Mouse (Mus musculus) CD8-positive naive resting alpha-beta T cell, adult 2 months (primary cell): ENCODE measurements around the gene Krtap4-6.
"Not testable (repeated sequence)": the region's sequence is repeated elsewhere in the genome, so short reads cannot be mapped to it uniquely, and the experiment has no call there.

Experiments
- DNase-seq, 2 experiments: peaks; one replicate each; pipeline ENCODE4 v3.0.0; 2022; ENCODE audit warnings: low read depth in 2 of 2, low spot score in 2 of 2

Gene Krtap4-6

DNA sequence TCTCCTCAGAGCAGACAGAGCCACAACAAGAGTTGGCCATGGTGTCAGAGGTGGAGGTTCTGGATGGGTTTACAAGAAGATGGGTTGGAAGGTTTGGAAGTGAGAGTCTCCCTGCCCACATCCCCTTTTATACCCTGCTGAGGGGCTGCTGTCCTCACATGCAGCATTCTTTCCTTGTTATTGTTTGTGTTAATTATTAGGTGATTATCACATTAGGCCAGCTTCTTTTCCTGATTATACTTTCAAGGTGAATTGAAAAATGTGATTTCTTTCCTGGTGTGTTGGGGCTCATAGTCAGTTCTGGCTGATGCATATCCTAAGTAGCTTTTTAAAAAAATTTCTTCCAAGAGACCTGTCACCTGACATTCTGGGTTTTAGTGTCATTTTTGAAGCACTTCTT lies at the start of gene Krtap4-6:
TSS of gene Krtap4-6 (minus strand) at position 101 of the 400 bp plus-strand sequence.
- no peak for DNase-seq

DNA sequence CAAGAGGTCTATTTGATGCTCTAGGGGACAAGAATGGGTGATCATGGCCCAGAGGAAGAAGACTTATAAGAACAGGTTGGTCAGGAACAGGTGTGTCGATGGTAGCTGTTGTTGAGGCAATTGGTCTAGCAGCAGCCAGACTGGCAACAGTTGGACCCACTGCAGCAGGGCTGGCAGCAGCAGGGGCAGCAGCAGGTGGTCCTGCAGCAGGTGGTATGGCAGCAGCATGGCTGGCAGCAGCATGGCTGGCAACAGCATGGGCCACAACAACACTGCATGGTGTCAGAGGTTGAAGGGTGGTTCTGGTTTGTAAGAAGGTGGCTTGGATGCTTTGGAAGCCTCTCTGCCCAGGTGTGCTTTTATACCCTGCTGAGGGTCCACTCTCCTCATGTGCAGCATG lies 24.7 kb upstream of the Krtap4-6 start, which contains the start of gene Gm14190:
TSS of gene Gm14190 (minus strand) at position 278 of the 400 bp plus-strand sequence.
- DNase-seq: no peak

- not testable (repeated sequence) for DNase-seq
Observed at GRCm38 (mm10) chr11:99685235-99685634, 19.5 kb upstream of the Krtap4-6 start.

GRCm38 (mm10) chr11:99683481-99683880 lies 17.7 kb upstream of the Krtap4-6 start:
- DNase-seq: no peak

DNA sequence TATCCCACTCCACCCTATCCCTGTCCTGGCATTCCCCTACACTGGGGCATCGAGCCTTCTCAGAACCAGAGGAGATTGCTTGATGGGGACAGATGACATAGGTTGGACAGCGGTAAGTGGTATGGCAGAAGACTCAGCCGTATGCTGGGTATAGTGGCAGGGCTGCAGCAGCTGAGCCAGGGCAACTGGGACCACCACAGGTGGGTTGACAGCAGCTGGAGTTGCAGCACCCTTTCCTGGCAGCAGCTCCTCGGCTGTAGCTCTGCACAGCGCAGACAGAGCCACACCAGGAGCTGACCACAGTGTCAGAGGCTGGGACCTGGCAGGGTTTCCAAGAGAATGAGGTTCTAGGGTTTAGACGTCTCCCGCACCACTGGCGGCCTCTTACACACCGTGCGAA lies 3.0 kb downstream of the Krtap4-6 start:
- DNase-seq: no peak

DNA sequence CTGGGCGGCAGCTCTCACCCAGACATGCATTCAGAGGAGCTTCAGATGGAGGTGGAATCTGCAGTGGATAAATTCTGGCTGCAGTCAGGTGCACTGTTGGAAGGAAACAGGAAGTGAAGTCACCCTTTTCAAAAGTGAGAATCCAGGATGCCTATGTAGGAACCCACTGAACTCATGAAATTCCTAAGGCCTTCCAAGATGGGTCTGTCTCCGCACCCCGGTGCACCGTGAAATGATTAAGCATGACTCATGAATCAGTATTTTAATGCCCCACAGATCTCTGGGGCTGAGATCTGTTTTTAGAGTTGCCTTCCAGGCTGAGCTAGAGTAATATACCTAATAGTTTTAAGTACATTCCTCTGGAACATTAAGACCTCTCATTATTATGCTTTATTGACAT lies 6.5 kb downstream of the Krtap4-6 start:
- DNase-seq: no peak

DNA sequence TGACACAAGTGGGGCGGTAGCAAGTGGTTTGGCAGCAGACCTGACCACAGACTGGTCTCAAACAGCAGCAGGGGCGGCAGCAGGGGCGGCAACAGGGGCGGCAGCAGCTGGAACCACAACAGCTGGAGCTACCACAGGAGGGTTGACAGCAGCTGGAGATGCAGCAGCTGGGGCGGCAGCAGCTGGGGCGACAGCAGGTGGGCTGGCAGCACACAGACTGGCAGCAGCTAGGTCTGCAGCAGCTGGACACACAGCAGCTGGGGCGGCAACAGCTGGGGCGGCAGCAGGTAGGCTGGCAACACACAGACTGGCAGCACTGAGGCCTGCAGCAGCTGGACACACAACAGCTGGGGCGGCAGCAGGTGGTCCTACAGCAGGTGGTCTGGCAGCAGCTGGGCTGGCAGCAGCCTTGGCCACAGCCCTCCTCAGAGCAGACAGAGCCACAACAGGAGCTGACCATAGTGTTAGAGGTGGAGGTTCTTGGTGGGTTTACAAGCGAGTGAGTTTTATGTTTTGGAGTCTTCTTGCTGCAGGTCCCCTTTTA lies 7.2 kb downstream of the Krtap4-6 start, which contains the start of gene Gm11563:
TSS of gene Gm11563 (minus strand) at position 494 of the 544 bp plus-strand sequence.
- not testable (repeated sequence) for DNase-seq

DNA sequence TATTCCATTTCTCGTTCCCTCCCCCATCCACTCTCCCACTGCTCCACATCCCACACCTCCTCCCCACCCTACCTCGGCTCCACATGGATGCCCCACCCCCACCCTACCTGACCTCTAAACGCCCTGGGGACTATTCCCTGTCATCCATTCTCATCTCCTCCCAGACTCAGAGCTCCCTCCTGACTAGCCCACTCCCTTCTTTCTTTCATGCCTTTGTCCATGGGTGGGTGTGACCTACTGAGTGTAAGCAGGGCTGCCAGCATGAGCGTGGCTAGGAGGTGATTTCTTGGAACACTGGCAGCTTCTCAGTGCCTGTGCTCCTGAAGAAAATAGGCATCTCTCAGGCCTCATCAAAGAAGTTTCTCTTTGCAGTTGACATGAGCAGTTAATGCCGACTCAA lies 8.7 kb downstream of the Krtap4-6 start:
- no peak for DNase-seq

DNA sequence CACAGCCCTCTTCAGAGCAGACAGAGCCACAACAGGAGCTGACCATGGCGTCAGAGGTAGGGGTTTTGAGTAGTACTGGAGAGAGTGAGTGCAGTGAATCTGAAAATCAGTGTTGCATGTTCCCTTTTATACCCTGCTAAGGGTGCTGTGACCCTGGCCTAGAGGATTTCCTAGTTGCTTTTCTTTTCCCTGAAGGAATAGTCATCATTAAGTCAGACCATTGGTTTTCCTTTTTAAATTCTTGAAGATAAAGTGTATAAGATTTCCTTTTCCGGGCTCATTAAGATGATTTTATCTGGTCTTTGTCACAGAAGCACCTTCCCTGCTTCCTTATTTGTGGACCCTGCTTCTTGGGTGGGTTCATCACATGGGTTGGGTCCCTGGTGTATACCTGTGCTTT lies 15.6 kb downstream of the Krtap4-6 start, which contains the start of gene Gm11555:
TSS of gene Gm11555 (minus strand) at position 101 of the 400 bp plus-strand sequence.
- DNase-seq: no peak

DNA sequence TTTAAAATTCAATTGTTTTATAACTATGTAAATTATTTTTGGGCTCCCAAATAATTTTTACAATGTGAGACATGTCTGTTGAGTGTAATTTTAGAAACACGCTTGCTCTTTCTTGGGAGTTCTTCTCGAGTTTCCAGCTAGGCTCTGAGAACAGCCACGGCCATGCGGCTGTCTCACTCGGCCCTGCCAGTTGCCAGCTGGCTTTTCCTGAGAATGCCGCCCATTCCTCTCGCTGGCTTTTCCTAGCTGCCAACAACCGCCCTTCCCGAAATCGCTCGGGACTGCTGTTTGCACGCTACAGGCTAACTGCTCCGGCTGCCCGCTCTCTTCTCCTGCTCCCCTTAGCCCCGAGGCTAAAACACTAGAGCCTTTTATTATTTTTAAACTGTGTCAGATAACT lies 19.3 kb downstream of the Krtap4-6 start:
- DNase-seq: no peak

DNA sequence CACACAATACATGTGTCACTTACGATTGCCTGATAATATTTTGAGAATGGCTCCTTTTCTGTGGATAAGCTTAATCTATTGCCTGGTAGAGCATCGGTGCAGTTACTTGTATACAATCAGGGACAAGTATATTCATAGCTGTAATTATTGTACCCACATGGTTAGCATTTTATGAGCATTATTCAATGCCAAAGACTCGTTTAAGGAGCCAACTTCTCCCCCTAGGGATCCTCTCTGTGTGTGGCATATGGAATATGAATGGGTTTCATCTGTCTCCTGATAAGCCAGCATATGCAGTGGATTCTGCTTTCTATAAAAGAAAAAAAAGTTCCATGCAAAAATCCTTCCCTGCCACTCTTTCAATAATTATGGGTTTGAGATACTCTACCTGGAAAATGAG lies 21.4 kb downstream of the Krtap4-6 start:
- DNase-seq: no peak

DNA sequence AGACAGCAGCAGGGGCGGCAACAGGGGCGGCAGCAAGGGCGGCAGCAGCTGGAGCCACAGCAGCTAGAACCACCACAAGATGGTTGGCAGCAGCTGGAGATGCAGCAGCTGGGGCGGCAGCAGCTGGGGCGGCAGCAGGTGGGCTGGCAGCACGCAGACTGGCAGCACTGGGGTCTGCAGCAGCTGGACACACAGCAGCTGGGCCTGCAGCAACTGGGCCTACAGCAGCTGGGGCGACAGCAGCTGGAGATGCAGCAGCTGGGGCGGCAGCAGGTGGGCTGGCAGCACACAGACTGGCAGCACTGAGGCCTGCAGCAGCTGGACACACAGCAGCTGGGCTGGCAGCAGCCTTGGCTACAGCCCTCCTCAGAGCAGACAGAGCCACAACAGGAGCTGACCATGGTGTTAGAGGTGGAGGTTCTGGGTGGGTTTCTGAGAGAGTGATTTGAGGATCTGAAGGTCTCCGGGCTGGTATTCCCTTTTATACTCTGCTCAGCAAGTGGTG lies 22.1 kb downstream of the Krtap4-6 start, which contains the start of gene Krtap4-7:
TSS of gene Krtap4-7 (minus strand) at position 455 of the 505 bp plus-strand sequence.
- not testable (repeated sequence) for DNase-seq

- DNase-seq: no peak
Observed at GRCm38 (mm10) chr11:99640926-99641325, 24.8 kb downstream of the Krtap4-6 start.

DNA sequence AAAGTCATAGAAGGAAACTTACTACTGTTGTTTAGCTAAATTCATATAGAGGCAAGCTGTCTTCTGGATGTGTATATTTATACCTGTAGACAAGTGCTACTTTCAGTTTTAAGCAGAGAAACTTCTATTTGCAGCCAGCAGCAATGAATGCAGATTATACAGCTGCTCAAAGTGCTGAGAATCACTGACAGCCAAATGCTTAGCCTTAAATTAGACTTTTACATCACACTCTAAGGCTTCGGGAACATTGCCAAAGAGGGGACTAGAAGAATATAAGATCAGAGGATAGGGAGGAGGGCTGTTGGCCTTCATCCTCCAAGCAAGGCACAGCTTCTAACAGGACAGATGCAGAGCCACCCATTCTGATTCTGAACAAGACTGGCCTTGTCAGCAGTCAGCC lies 28.7 kb downstream of the Krtap4-6 start:
- no peak for DNase-seq

GRCm38 (mm10) chr11:99634653-99635134 lies 31.1 kb downstream of the Krtap4-6 start, which contains the start of gene Krtap4-2:
Gene Krtap4-2, minus strand, starts transcription at chr11:99635084.
- no peak for DNase-seq

GRCm38 (mm10) chr11:99633293-99633692 lies 32.5 kb downstream of the Krtap4-6 start:
- DNase-seq: no peak

DNA sequence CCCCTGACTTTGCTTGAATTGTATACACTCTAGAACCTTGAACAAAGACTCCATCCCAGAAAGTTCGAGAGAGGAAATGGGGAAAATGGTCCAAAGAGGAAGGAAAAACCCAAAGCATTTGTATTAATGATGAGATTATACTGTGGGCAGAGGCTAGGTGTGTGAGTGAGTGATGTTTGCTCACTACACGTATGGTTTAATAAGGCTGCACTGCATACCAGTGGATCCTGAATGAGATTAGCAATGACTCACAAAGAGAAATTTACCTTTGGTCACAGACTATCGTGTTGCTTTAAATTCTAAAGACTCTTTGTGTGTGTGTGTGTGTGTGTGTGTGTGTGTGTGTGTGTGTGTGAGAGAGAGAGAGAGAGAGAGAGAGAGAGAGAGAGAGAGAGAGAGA lies 34.9 kb downstream of the Krtap4-6 start:
- DNase-seq: no peak

GRCm38 (mm10) chr11:99628138-99628537 lies 37.6 kb downstream of the Krtap4-6 start, which contains the start of gene Krtap4-1:
Gene Krtap4-1, minus strand, starts transcription at chr11:99628238.
- DNase-seq: no peak

GRCm38 (mm10) chr11:99620335-99620734 lies 45.4 kb downstream of the Krtap4-6 start, which contains the start of gene Gm11562:
Gene Gm11562, minus strand, starts transcription at chr11:99620435.
- no peak for DNase-seq
